Mouse (Mus musculus) lung, postnatal 0 days (tissue): Measurements from ENCODE around the gene Wrb. TPM values are rescaled to one million over a fixed set of nuclear protein-coding genes. Genes with fewer than 3 reads are reported as not detected.

ENCODE experiments used
- ATAC-seq: fragments of 200-750 bp; cut with Nextera tagmentation; 2 replicates; pipeline ENCODE4 v1.8.0; 2017; ENCODE audit warnings: moderate library complexity
- DNase-seq: peaks from one replicate; pipeline ENCODE4 v3.0.0-alpha.2; 2016; ENCODE audit warnings: low spot score
- H3K27ac ChIP-seq: fragments of 300-500 bp; sonication (generic); 2 replicates; pipeline ENCODE4 v1.5.1; 2014; ENCODE audit warnings: antibody characterized with exemption, mild to moderate bottlenecking, low read length, mixed read lengths
- H3K27me3 ChIP-seq: fragments of 300-500 bp; sonication (generic); replicated peaks from 2 replicates; pipeline ENCODE4 v1.6.1; 2014; ENCODE audit warnings: low read length, mixed read lengths; ENCODE audit not compliant: insufficient read depth
- H3K36me3 ChIP-seq: fragments of 300-500 bp; sonication (generic); 2 replicates; pipeline ENCODE4 v1.6.1; 2014; ENCODE audit warnings: low read length, mixed read lengths; ENCODE audit not compliant: insufficient read depth
- H3K4me1 ChIP-seq: fragments of 300-500 bp; sonication (generic); 2 replicates; pipeline ENCODE4 v1.6.1; 2014; ENCODE audit warnings: antibody characterized with exemption, low read depth, low read length, mixed read lengths; ENCODE audit not compliant: insufficient read depth
- H3K4me2 ChIP-seq: fragments of 300-500 bp; sonication (generic); replicated peaks from 2 replicates; pipeline ENCODE4 v1.6.1; 2014; ENCODE audit warnings: low read depth, mild to moderate bottlenecking, low read length, moderate library complexity, mixed read lengths
- H3K4me3 ChIP-seq: fragments of 300-500 bp; sonication (generic); 2 replicates; pipeline ENCODE4 v1.5.1; 2014; ENCODE audit warnings: low read depth, low read length
- H3K9ac ChIP-seq: fragments of 300-500 bp; sonication (generic); replicated peaks from 2 replicates; pipeline ENCODE4 v1.6.1; 2014; ENCODE audit warnings: low read depth, mild to moderate bottlenecking
- H3K9me3 ChIP-seq: fragments of 300-500 bp; sonication (generic); 2 replicates; pipeline ENCODE4 v1.6.1; 2016; ENCODE audit warnings: low read length, mixed read lengths
- CTCF ChIP-seq: IDR thresholded peaks from 2 replicates; pipeline ENCODE4 v1.5.1; 2016; ENCODE audit warnings: antibody characterized with exemption, mild to moderate bottlenecking
- EP300 ChIP-seq: IDR thresholded peaks from 2 replicates; pipeline ENCODE4 v1.6.1; 2016; ENCODE audit warnings: antibody characterized with exemption, mild to moderate bottlenecking, control low read depth
- WGBS: fragments of 180-500 bp; shearing (Covaris S2); extraction: QIAGEN DNeasy Blood & Tissue Kit; methylation state at CpG from one replicate; pipeline ENCODE4 v1.1.7; 2014; 5-methylcytosine and 5-hydroxymethylcytosine counted together
- polyA plus RNA-seq: library from polyadenylated mRNA; unstranded; fragments of >200 nt; fragmentation: Nextera tagmentation; extraction: Ambion mirVana; gene quantifications from 2 replicates; pipeline ENCODE4 v1.2.1, GENCODE M21; 2015

Gene Wrb
- polyA plus RNA-seq, 1 experiment from 2014 or later = 25.3 TPM

DNA sequence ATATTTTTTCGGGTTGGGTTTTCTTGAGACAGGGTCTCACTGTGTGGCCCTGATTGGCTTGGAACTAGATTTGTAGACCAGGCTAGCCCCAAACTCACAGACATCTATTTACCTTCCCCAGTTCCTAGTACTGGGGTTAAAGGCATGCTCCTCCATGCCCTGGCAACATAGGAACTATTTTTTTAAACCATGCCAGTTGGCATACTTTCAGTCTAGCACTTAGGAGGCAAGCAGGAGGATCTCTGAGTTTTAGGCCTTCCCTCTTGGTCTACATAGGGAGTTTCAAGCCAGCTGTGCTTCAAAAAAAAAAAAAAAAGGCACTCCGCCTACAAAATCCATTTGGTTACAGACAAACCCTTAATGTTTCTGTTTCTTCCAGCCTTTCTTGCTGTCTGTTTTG lies 9.3 kb downstream of the Wrb start:
- Histone ChIP-seq H3K9ac (no peak overlapping the region), H3K4me3 (no peak overlapping the region), H3K9me3 (no peaks in the 10 kb centered on the region), H3K27me3 (no peaks in the 10 kb centered on the region), H3K36me3 (no peaks in the 10 kb centered on the region), H3K27ac (no peak overlapping the region), H3K4me2 (no peak overlapping the region), H3K4me1 (no peaks in the 10 kb centered on the region)
- 84% methylated on average over 2 of the region's 2 CpGs for WGBS
- ATAC-seq (no peak), DNase-seq (no peak)
- TF ChIP-seq CTCF (no peak), EP300 (no peak)

DNA sequence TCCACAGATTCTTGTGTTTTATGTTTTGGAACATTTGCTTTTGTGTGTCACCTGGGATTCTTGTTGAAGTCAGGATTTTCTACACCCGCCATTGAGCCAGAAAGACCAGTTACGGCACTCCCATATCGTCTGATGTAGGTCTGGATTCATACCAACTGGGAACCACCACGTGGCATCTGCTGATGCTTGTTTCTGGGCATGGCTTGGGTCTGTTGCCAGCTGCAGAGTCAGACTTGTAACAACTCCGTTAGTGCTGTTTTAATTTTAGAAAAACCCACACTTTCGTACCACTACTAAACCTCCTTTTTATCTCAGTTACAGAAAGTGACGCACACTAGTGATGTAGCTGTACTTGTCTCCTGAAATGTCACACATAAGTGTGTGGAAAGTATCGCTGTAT lies 10.8 kb downstream of the Wrb start:
- Histone ChIP-seq H3K4me3 (no peak overlapping the region), H3K27ac (no peak overlapping the region), H3K36me3 (no peaks in the 10 kb centered on the region), H3K9ac (no peak overlapping the region), H3K9me3 (no peaks in the 10 kb centered on the region), H3K4me2 (no peak overlapping the region), H3K4me1 (no peaks in the 10 kb centered on the region), H3K27me3 (no peaks in the 10 kb centered on the region)
- DNase-seq (no peak), ATAC-seq (no peak)
- WGBS = 83% methylated on average over 8 of the region's 8 CpGs
- no peak for TF ChIP-seq EP300
- TF ChIP-seq CTCF = no peak

DNA sequence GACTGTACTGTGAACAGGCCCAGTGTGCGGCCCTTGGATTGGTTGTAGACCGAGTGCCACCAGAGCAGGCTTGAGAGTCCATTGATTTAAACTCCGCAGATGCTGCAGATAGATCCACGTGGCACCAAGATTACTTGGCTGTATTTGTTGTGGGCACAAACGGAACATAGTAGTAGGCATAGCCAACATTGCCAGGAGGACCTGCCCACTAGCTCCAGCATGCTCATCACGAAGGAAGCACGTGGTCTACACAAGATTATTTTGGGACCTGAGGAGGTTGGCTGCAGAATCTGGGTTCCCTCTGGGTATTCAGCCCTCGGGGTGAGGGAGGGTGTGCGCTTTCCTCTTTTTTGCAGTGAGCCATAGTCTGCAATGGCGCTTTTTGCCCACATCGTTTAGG lies 12.0 kb downstream of the Wrb start:
- no peak overlapping the region for H3K4me3 ChIP-seq
- H3K27me3 ChIP-seq = no peaks in the 10 kb centered on the region
- H3K4me1 ChIP-seq = no peaks in the 10 kb centered on the region
- no peak overlapping the region for H3K27ac ChIP-seq
- no peak for ATAC-seq
- TF ChIP-seq EP300 (no peak), CTCF (no peak)
- H3K9me3 ChIP-seq = no peaks in the 10 kb centered on the region
- H3K9ac ChIP-seq = no peak overlapping the region
- no peak for DNase-seq
- WGBS = 93% methylated on average over 11 of the region's 11 CpGs
- no peaks in the 10 kb centered on the region for H3K36me3 ChIP-seq
- no peak overlapping the region for H3K4me2 ChIP-seq

DNA sequence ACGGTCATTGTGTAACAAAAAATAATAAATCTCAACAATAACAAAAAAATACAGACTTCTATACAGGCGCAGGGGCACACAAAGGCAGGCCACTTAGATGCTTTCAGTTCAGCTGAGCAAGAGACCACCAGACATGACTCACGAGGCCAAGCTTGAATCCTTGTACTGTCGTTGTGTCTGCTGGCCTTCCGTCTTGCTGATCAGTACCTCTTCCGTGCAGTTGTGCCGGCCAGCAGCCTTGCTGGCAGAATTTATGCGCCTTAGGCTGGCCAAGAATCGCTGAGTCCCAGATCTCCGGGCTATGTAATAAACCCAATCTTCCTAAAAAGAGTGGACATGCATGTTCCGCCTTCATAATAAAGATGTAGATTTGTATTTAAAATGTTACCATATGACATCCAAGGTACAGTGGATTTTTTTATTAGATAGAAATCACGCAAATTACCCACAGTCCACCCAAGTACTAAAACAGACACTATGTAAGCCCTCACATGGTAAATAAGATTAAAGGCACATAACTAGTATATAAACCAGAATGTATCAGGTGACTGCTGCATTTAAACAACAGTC lies 13.4 kb downstream of the Wrb start:
- Histone ChIP-seq H3K4me2 (peak overlapping the region; percentile 99), H3K36me3 (no peaks in the 10 kb centered on the region), H3K9ac (no peak overlapping the region; the same call in 1 of the 2 replicates), H3K27ac (peak overlapping the region; percentile 40; the same call in 1 of the 2 replicates), H3K9me3 (no peaks in the 10 kb centered on the region), H3K4me3 (peak overlapping the region; percentile 56), H3K27me3 (no peaks in the 10 kb centered on the region), H3K4me1 (no peaks in the 10 kb centered on the region)
- ATAC-seq (no peak), DNase-seq (no peak)
- TF ChIP-seq CTCF (no peak), EP300 (no peak)
- 55% methylated on average over 12 of the region's 12 CpGs for WGBS

DNA sequence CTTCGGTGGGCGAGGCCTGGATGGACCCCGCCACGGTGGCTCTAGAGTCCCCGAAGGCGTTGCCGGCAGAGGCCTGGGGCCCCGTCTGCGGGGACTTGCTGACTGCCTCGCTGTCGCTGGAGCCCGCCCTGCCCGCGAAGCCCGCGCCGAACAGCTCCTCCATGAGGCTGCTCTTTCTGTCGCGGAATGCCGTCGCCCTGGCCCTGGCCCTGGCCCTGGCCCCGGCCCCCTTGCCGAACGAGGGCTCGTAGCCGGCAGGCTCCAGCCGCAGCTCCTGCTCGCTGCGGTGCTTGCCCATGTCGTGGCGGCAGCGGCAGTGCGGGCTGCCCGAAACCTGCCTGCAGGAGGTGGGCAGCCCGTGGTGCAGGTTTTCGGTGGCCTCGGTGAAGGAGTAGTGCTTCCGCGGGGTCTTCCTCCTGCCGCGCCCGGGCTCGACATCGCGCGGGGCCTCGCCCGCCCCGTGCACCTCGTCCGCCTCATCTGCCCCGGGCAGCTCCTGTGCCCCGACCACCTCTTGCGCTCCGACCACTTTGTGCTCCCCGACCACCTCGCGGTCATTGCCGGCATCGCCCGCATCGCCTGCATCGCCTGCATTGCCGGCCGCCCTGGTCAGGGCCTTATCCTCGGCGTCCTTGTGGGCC lies 14.0 kb downstream of the Wrb start:
- no peaks in the 10 kb centered on the region for H3K9me3 ChIP-seq
- WGBS = under 1% methylated on average over 61 of the region's 67 CpGs
- ATAC-seq (peak; percentile 87), DNase-seq (peak; percentile 67)
- no peaks in the 10 kb centered on the region for H3K27me3 ChIP-seq
- H3K27ac ChIP-seq = peak overlapping the region; percentile 40
- peak overlapping the region; percentile 99 for H3K4me2 ChIP-seq
- no peaks in the 10 kb centered on the region for H3K36me3 ChIP-seq
- peak overlapping the region; percentile 56 for H3K4me3 ChIP-seq
- TF ChIP-seq CTCF = peak; percentile 78
- TF ChIP-seq EP300 = no peak
- H3K4me1 ChIP-seq = no peaks in the 10 kb centered on the region
- peak overlapping the region; percentile 76 for H3K9ac ChIP-seq

DNA sequence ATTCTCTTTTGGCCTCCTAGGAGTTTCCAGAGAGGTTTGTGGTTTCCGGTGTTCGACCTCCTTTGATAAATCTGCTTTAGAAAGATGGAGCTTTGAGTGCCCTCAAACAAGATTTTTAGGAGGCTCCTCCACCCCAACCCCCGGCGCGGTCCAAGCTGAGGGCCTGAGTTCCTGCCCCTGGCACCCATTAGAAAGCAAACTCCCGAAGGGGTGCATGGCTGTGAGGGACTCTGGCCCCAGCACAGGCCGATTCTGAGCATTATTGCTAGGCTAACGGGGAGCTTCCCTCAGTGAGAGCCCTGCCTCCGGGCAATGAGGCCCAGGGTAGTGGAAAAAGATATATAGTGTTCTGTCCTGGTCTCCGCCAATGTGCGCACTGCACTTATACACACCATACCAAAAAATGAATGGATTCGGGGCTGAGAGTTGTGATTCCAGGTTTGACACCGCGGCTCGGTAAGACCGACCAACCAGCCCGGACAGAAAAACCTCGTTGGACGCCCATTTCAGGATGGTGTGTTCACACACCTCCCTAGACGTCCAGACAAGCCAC lies 14.7 kb downstream of the Wrb start:
- 79% methylated on average over 20 of the region's 20 CpGs for WGBS
- H3K9ac ChIP-seq = no peak overlapping the region
- ATAC-seq = no peak

More for the DNA sequence above, 14.7 kb downstream of the Wrb start:
- no peaks in the 10 kb centered on the region for H3K27me3 ChIP-seq
- no peaks in the 10 kb centered on the region for H3K9me3 ChIP-seq
- DNase-seq = no peak
- TF ChIP-seq EP300 (no peak), CTCF (no peak)
- no peaks in the 10 kb centered on the region for H3K36me3 ChIP-seq
- H3K27ac ChIP-seq = no peak overlapping the region
- peak overlapping the region; percentile 56 for H3K4me3 ChIP-seq
- H3K4me2 ChIP-seq = peak overlapping the region; percentile 99
- no peaks in the 10 kb centered on the region for H3K4me1 ChIP-seq
